Mouse (Mus musculus) neural tube, embryonic 12.5 days (tissue): Measurements from ENCODE around the gene Map3k14. TPM values are rescaled to one million over a fixed set of nuclear protein-coding genes. Genes with fewer than 3 reads are reported as not detected.

Source experiments
- ATAC-seq: fragments of 200-750 bp; cut with Nextera tagmentation; 2 replicates; pipeline ENCODE4 v1.8.0; 2017; ENCODE audit warnings: low read depth, mild to moderate bottlenecking, moderate TSS enrichment, moderate library complexity; ENCODE audit not compliant: low FRiP score
- H3K27ac ChIP-seq: fragments of 300-500 bp; sonication (generic); 2 replicates; pipeline ENCODE4 v1.5.1; 2016
- H3K27me3 ChIP-seq: fragments of 300-500 bp; sonication (generic); replicated peaks from 2 replicates; pipeline ENCODE4 v1.6.1; 2016; ENCODE audit warnings: mild to moderate bottlenecking
- H3K36me3 ChIP-seq: fragments of 300-500 bp; sonication (generic); 2 replicates; pipeline ENCODE4 v1.6.1; 2016; ENCODE audit warnings: mild to moderate bottlenecking
- H3K4me1 ChIP-seq: fragments of 300-500 bp; sonication (generic); 2 replicates; pipeline ENCODE4 v1.6.1; 2016
- H3K4me2 ChIP-seq: fragments of 300-500 bp; sonication (generic); replicated peaks from 2 replicates; pipeline ENCODE4 v1.6.1; 2016; ENCODE audit warnings: mild to moderate bottlenecking
- H3K4me3 ChIP-seq: fragments of 300-500 bp; sonication (generic); 2 replicates; pipeline ENCODE4 v1.5.1; 2016
- H3K9ac ChIP-seq: fragments of 300-500 bp; sonication (generic); 2 replicates; pipeline ENCODE4 v1.6.1; 2016; ENCODE audit warnings: mild to moderate bottlenecking
- H3K9me3 ChIP-seq: fragments of 300-500 bp; sonication (generic); 2 replicates; pipeline ENCODE4 v1.6.1; 2016; ENCODE audit warnings: mild to moderate bottlenecking
- WGBS: fragments of 180-500 bp; shearing (Covaris S2); methylation state at CpG from one replicate; pipeline ENCODE4 v1.1.7; 2016; 5-methylcytosine and 5-hydroxymethylcytosine counted together
- polyA plus RNA-seq: library from polyadenylated mRNA; unstranded; fragments of >200 nt; fragmentation: Nextera tagmentation; extraction: Ambion mirVana; gene quantifications from 2 replicates; pipeline ENCODE4 v1.2.1, GENCODE M21; 2016

Map3k14 gene
- polyA plus RNA-seq, 1 experiment from 2014 or later: 3.9 TPM

- peaks cover 4% of the 10 kb centered on the region; the same call in 1 of the 2 replicates for H3K9me3 ChIP-seq
- no peak overlapping the region for H3K27ac ChIP-seq
- H3K36me3 ChIP-seq: peaks cover 23% of the 10 kb centered on the region; the same call in 1 of the 2 replicates
- H3K9ac ChIP-seq: peak overlapping the region; percentile 52
- peak; percentile 37; the same call in 1 of the 2 replicates for ATAC-seq
- H3K4me2 ChIP-seq: peak overlapping the region; percentile 93
- peaks cover 10% of the 10 kb centered on the region for H3K4me1 ChIP-seq
- H3K4me3 ChIP-seq: peak overlapping the region; percentile 47
- H3K27me3 ChIP-seq: peaks cover 9% of the 10 kb centered on the region
- WGBS: 25% methylated on average over 6 of the region's 6 CpGs
These were observed 48.8 kb downstream of the Map3k14 start for GRCm38 (mm10) chr11:103218517-103218901.

GRCm38 (mm10) chr11:103217790-103218516, 49.3 kb downstream of the Map3k14 start, which contains the start of gene Spata32:
Gene Spata32 (minus strand): TSS chr11:103218432.
- H3K4me1 ChIP-seq: peaks cover 10% of the 10 kb centered on the region
- under 1% methylated on average over 45 of the region's 45 CpGs for WGBS

DNA sequence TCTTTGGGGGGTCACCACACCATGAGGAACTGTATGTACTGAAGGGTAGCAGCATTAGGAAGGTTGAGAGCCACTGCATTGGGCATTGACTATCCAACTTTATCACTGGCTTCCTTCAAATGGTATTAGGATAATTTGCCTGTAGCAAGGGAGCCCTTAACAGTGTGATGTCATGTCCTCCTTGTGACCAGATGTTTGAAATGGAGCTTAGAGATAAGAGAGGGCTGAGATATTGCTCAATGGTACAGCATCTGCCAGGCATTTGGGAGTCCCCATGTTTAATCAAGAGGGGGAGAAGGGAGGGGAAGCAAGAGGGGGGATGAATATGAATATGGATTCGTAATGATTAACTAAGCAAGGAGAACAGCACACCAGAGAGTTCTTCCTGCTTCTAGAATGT, 51.9 kb downstream of the Map3k14 start:
- Histone ChIP-seq H3K4me3 (no peak overlapping the region), H3K4me2 (no peak overlapping the region), H3K27ac (no peak overlapping the region), H3K9me3 (peaks cover 4% of the 10 kb centered on the region; the same call in 1 of the 2 replicates), H3K9ac (no peak overlapping the region), H3K27me3 (peaks cover 11% of the 10 kb centered on the region), H3K4me1 (peaks cover 10% of the 10 kb centered on the region), H3K36me3 (peaks cover 5% of the 10 kb centered on the region; the same call in 1 of the 2 replicates)
- ATAC-seq: no peak
- 81% methylated on average over 1 of the region's 1 CpGs for WGBS

More at GRCm38 (mm10) chr11:103217790-103218516, 49.3 kb downstream of the Map3k14 start, which contains the start of gene Spata32:
- Histone ChIP-seq H3K27ac (no peak within 1 kb of the TSS), H3K9me3 (peaks cover 4% of the 10 kb centered on the region; the same call in 1 of the 2 replicates), H3K4me3 (peak within 1 kb of the TSS; percentile 47), H3K4me2 (peak within 1 kb of the TSS; percentile 93), H3K9ac (peak within 1 kb of the TSS; percentile 52), H3K36me3 (peaks cover 18% of the 10 kb centered on the region; the same call in 1 of the 2 replicates), H3K27me3 (peaks cover 9% of the 10 kb centered on the region)
- peak; percentile 89 for ATAC-seq

GRCm38 (mm10) chr11:103213712-103214111, 53.6 kb downstream of the Map3k14 start:
- peaks cover 4% of the 10 kb centered on the region; the same call in 1 of the 2 replicates for H3K9me3 ChIP-seq
- peaks cover 10% of the 10 kb centered on the region for H3K4me1 ChIP-seq
- no peak for ATAC-seq
- no peaks in the 10 kb centered on the region for H3K36me3 ChIP-seq
- H3K4me2 ChIP-seq: no peak overlapping the region
- H3K27me3 ChIP-seq: peaks cover 13% of the 10 kb centered on the region
- no peak overlapping the region for H3K27ac ChIP-seq
- WGBS: 80% methylated on average over 5 of the region's 5 CpGs
- no peak overlapping the region for H3K9ac ChIP-seq
- no peak overlapping the region for H3K4me3 ChIP-seq

DNA sequence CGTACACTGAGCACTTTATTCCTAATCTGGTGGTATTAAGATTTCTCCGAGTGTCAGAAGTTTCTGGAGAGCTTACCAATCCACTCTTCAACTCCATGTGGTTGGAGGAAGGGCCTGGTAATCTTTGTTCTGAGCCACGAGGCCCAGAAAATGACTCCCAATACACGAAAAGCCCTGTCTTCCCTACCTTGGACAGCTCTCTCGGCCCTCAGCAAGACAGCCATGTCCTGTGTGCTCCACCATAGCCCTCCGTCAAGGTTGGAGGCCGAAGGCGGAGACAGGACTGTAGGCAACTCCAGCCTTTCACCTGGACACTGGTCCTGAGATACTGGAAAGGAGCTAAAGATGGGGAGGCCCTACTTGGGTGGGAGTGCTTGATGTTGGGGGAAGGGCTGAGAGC, 57.0 kb downstream of the Map3k14 start:
- H3K9me3 ChIP-seq: peaks cover 4% of the 10 kb centered on the region; the same call in 1 of the 2 replicates
- H3K36me3 ChIP-seq: no peaks in the 10 kb centered on the region
- no peak for ATAC-seq
- no peak overlapping the region for H3K27ac ChIP-seq
- H3K9ac ChIP-seq: no peak overlapping the region
- 76% methylated on average over 8 of the region's 8 CpGs for WGBS
- H3K27me3 ChIP-seq: 0 out of 2 replicates have a peak, but pooled peaks cover 4% of the 10 kb centered on the region
- no peak overlapping the region for H3K4me3 ChIP-seq
- H3K4me1 ChIP-seq: no peaks in the 10 kb centered on the region
- no peak overlapping the region for H3K4me2 ChIP-seq

DNA sequence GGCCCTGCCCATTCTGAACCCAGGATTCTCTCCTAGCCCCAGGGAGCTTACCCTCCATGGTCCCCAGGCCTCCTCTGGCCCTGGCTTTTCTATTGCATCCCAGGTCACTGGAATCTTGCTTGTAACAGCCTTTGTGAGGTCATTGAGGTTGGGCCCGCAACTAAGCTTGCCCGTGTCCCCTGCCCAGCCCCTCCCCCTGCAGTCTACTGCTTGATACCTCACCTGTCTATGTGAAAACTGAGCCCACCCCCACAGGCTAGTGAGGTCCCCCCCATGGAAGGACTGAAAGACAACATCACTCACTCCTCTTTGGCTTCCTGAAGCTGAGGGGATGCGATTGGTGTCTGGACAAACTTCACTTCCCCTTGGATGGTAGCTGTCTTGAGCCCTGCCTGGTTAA, 58.8 kb downstream of the Map3k14 start, which contains the start of gene 1700023F06Rik:
1700023F06Rik (minus strand) TSS at position 101 of the 400 bp plus-strand sequence.
- Histone ChIP-seq H3K9me3 (no peaks in the 10 kb centered on the region), H3K4me2 (no peak within 1 kb of the TSS), H3K4me3 (no peak within 1 kb of the TSS), H3K4me1 (no peaks in the 10 kb centered on the region), H3K36me3 (no peaks in the 10 kb centered on the region), H3K9ac (no peak within 1 kb of the TSS), H3K27ac (no peak within 1 kb of the TSS), H3K27me3 (0 out of 2 replicates have a peak, but pooled peaks cover 4% of the 10 kb centered on the region)
- no peak for ATAC-seq
- 88% methylated on average over 3 of the region's 3 CpGs for WGBS

- 88% methylated on average over 6 of the region's 6 CpGs for WGBS
These were observed 61.1 kb downstream of the Map3k14 start for GRCm38 (mm10) chr11:103206203-103206602.

GRCm38 (mm10) chr11:103202376-103202775, 64.9 kb downstream of the Map3k14 start:
- no peaks in the 10 kb centered on the region for H3K9me3 ChIP-seq
- no peak overlapping the region for H3K9ac ChIP-seq
- no peaks in the 10 kb centered on the region for H3K36me3 ChIP-seq
- H3K4me2 ChIP-seq: no peak overlapping the region
- ATAC-seq: no peak
- no peak overlapping the region for H3K27ac ChIP-seq
- H3K4me1 ChIP-seq: peaks cover 11% of the 10 kb centered on the region
- H3K27me3 ChIP-seq: peaks cover 50% of the 10 kb centered on the region
- no peak overlapping the region for H3K4me3 ChIP-seq

More at GRCm38 (mm10) chr11:103206203-103206602, 61.1 kb downstream of the Map3k14 start:
- no peaks in the 10 kb centered on the region for H3K4me1 ChIP-seq
- no peak for ATAC-seq
- H3K27me3 ChIP-seq: peaks cover 16% of the 10 kb centered on the region
- H3K9me3 ChIP-seq: no peaks in the 10 kb centered on the region
- H3K27ac ChIP-seq: no peak overlapping the region
- no peaks in the 10 kb centered on the region for H3K36me3 ChIP-seq
- no peak overlapping the region for H3K4me2 ChIP-seq
- H3K9ac ChIP-seq: no peak overlapping the region
- H3K4me3 ChIP-seq: no peak overlapping the region

DNA sequence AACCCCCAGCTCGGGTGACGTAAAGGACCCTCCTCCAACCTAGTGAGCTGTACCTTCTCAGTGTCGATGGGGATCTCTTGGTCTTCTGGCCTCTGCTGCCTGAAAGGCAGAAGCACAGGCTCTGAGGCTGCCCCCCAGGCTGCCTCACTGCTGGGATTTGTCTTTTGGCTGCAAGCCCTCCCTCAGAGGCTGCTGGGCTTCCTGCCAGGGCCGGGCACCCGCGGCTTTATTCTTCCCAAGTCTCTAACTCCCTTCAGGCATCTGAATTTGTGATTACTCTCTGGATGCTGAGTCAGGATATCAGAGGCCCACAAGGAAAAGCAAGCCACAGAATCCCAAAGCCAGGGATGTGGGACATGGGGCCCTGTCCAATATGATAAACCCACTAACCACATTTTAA, 65.6 kb downstream of the Map3k14 start:
- H3K4me1 ChIP-seq: peaks cover 11% of the 10 kb centered on the region
- H3K36me3 ChIP-seq: no peaks in the 10 kb centered on the region
- ATAC-seq: no peak
- 34% methylated on average over 6 of the region's 6 CpGs for WGBS
- no peak overlapping the region for H3K4me2 ChIP-seq
- no peak overlapping the region for H3K4me3 ChIP-seq
- no peak overlapping the region for H3K9ac ChIP-seq
- H3K27ac ChIP-seq: no peak overlapping the region
- peaks cover 57% of the 10 kb centered on the region for H3K27me3 ChIP-seq
- no peaks in the 10 kb centered on the region for H3K9me3 ChIP-seq

DNA sequence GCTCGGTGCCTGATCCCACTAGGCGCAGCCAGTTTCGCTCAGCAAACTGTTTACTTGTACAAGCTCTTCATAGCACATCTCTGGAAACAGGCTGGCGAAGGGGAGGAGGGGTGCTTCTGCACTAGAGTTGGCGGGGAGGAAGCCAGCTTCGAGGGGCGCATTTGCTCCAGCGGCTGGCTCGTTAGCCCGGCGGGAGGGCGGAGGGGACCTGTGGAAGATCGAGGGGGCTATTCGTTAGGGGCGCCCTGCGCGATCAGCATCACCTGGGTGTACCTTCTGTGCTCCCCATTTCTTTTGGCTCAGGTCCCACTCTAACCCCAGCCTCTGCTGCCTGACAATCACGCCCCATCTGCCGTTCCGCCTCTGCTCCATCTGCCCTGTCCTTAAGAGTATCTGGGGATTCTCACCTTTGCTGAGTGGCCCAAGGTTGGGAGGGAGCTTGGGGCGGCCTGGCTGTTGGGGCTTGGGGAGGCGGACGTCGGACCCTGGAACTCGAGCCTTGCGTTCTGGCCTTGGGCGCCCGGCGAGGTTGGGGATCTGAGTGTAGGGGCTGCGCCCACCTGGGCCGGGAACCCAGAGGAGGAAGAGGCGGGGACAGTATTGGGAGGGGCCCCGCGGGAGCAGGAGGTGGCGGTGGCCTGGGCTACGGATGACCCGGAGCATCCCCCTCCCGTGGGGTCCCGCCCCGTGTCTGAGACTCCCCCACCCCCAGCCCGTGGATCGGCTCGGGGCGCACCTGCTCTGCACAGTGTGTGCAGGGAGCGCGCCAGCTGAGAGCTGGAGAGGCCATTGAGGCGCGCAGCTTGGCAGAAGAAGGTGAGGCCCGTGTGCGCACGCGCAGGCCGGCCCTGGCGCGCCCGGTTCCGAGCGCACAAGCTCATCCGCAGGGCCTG, 68.1 kb downstream of the Map3k14 start:
- H3K27ac ChIP-seq: no peak overlapping the region
- WGBS: 1% methylated on average over 53 of the region's 59 CpGs
- peak overlapping the region; percentile 70 for H3K4me2 ChIP-seq
- H3K36me3 ChIP-seq: no peaks in the 10 kb centered on the region
- peaks cover 11% of the 10 kb centered on the region for H3K4me1 ChIP-seq
- H3K9me3 ChIP-seq: no peaks in the 10 kb centered on the region
- H3K9ac ChIP-seq: peak overlapping the region; percentile 49
- 0 out of 2 replicates have a peak, but pooled peaks have one; percentile 29 for ATAC-seq
- peak overlapping the region; percentile 40 for H3K4me3 ChIP-seq
- H3K27me3 ChIP-seq: peaks cover 83% of the 10 kb centered on the region

DNA sequence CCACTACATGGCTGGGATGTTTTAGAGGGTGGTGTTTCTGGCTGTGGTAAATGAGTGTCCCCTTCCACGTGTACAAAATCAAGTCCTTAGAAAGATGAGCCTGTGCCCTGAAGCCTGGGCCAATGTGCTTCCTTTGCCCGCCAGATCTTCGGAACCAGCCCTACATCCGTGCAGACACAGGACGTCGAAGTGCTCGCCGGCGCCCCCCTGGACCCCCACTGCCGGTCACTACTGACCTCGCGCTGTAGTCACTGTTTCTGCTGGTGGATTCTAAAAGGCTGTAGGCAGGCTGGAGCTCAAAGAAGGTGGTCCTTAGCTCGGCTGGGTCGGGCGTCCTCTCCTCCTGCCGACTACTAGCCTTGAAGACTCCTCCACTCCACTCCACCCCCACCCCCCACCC, 68.9 kb downstream of the Map3k14 start:
- no peak for ATAC-seq
- Histone ChIP-seq H3K36me3 (no peaks in the 10 kb centered on the region), H3K9me3 (no peaks in the 10 kb centered on the region), H3K4me2 (peak overlapping the region; percentile 70; the same call in 1 of the 2 replicates), H3K4me1 (peaks cover 13% of the 10 kb centered on the region), H3K27ac (no peak overlapping the region), H3K27me3 (peaks cover 91% of the 10 kb centered on the region), H3K9ac (no peak overlapping the region), H3K4me3 (0 out of 2 replicates have a peak overlapping the region, but pooled peaks have one; percentile 9)
- WGBS: 4% methylated on average over 16 of the region's 16 CpGs

- H3K27ac ChIP-seq: no peak overlapping the region
- no peak overlapping the region for H3K4me3 ChIP-seq
- no peaks in the 10 kb centered on the region for H3K36me3 ChIP-seq
- no peak for ATAC-seq
- peaks cover 23% of the 10 kb centered on the region for H3K4me1 ChIP-seq
- H3K4me2 ChIP-seq: no peak overlapping the region
- H3K9me3 ChIP-seq: no peaks in the 10 kb centered on the region
- WGBS: 86% methylated on average over 4 of the region's 4 CpGs
- H3K27me3 ChIP-seq: peaks cover 99% of the 10 kb centered on the region
- H3K9ac ChIP-seq: no peak overlapping the region
These were observed 69.9 kb downstream of the Map3k14 start for GRCm38 (mm10) chr11:103197340-103197739.
